Mouse (Mus musculus): ENCODE data around the gene Ldlr.
"Not testable (repeated sequence)": the region's sequence is repeated elsewhere in the genome, so short reads cannot be mapped to it uniquely, and the experiment has no call there.

Ldlr gene

GRCm38 (mm10) chr9:21791861-21792260, 68.6 kb downstream of the Ldlr start:
- no peak for DNase-seq (ENCODE audit: low spot score)

- DNase-seq (ENCODE audit: low spot score) = no peak
Observed at GRCm38 (mm10) chr9:21792644-21793043, 69.4 kb downstream of the Ldlr start.

- DNase-seq (ENCODE audit: low spot score) = not testable (repeated sequence)
Observed at GRCm38 (mm10) chr9:21793507-21793906, 70.2 kb downstream of the Ldlr start.

GRCm38 (mm10) chr9:21794344-21794834, 71.1 kb downstream of the Ldlr start:
- no peak for DNase-seq (ENCODE audit: low spot score)

- DNase-seq (ENCODE audit: low spot score) = no peak
Observed at GRCm38 (mm10) chr9:21794925-21795324, 71.6 kb downstream of the Ldlr start.

GRCm38 (mm10) chr9:21795579-21795978, 72.3 kb downstream of the Ldlr start:
- DNase-seq (ENCODE audit: low spot score) = no peak

- DNase-seq (ENCODE audit: low spot score) = no peak
Observed at GRCm38 (mm10) chr9:21796259-21796658, 73.0 kb downstream of the Ldlr start.

- DNase-seq (ENCODE audit: low spot score) = no peak
Observed at GRCm38 (mm10) chr9:21796919-21797318, 73.6 kb downstream of the Ldlr start.

- peak; percentile 64 for DNase-seq (ENCODE audit: low spot score)
Observed at GRCm38 (mm10) chr9:21797921-21798344, 74.7 kb downstream of the Ldlr start.

GRCm38 (mm10) chr9:21798345-21799009, 75.2 kb downstream of the Ldlr start, which contains the start of gene Kank2:
Gene Kank2 (minus strand): TSS chr9:21798744.
- peak; percentile 85 for DNase-seq (ENCODE audit: low spot score)

GRCm38 (mm10) chr9:21799010-21799350, 75.7 kb downstream of the Ldlr start:
- DNase-seq (ENCODE audit: low spot score) = no peak
